Comparison of ENCODE assay signal across 23 mouse cellular contexts in the genomic region with DNA sequence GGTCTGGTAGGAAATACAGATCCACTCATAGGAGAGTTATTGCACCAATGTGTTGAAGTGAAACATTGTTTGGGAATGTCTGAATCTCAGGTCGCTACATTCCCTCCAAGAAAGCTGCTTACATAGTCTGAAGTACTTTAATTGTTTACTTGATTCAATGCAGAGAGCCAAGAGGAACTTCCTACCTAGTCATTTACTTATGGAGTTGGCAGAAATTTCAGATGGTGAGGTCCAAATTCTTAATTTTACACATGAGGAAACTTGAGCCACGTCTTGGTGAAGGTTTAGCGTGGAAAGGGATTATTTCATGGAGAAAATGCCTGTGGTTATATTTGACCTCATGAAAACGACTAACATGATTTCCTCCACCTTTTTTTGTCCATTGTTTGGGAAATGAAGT.
DNase-seq lines count a peak whose midpoint lies in the region; ATAC-seq and TF ChIP-seq lines count a peak whose summit lies in the region.
"Had no signal": no experiment of that assay in that cellular context is flagged by ENCODE, and none has a peak within 500 bp of the region (broad histone marks: within the 10 kb centered on the region; RNA-seq: fewer than 3 reads in every experiment).

No protein-coding gene starts in this region.

- no peak for TF ChIP-seq CTCF in lung, embryonic 14.5 days (IDR thresholded peaks at IDR 0.05; ENCODE audit: low read depth)
- no peak for TF ChIP-seq CTCF in lung, postnatal 0 days (IDR thresholded peaks at IDR 0.05)
- no peak for TF ChIP-seq CTCF in brain, embryonic 14.5 days (IDR thresholded peaks at IDR 0.05; ENCODE audit: borderline replicate concordance, extremely low read depth, insufficient read depth, insufficient read length)
- no peak for TF ChIP-seq CTCF in forebrain, postnatal 0 days (IDR thresholded peaks at IDR 0.05; ENCODE audit: low read depth)
- no peak for TF ChIP-seq CTCF in left cerebral cortex, adult 2 months (IDR thresholded peaks at IDR 0.05)

- no peaks in the 10 kb centered on the region for H3K9me3 ChIP-seq in lung, embryonic 14.5 days (ENCODE audit: low read depth, low read length)
- no peaks in the 10 kb centered on the region for H3K9me3 ChIP-seq in lung, postnatal 0 days (ENCODE audit: low read length)
- no peaks in the 10 kb centered on the region for H3K9me3 ChIP-seq in forebrain, postnatal 0 days (ENCODE audit: low read length)
- H3K9me3 ChIP-seq: embryonic facial prominence, embryonic 12.5 days; forebrain, embryonic 10.5 days; forebrain, embryonic 13.5 days; hindbrain, embryonic 12.5 days; hindbrain, embryonic 15.5 days had no signal

- no peak for TF ChIP-seq POLR2A in brain, embryonic 14.5 days (IDR thresholded peaks at IDR 0.05; ENCODE audit: borderline replicate concordance, extremely low read depth, insufficient read depth, insufficient read length, poor library complexity, severe bottlenecking)

- H3K4me2 ChIP-seq in lung, embryonic 14.5 days = no peak overlapping the region
- no peak overlapping the region for H3K4me2 ChIP-seq in lung, postnatal 0 days (replicated peaks; ENCODE audit: low read depth, low read length)
- no peak overlapping the region for H3K4me2 ChIP-seq in forebrain, postnatal 0 days (ENCODE audit: low read depth)
- H3K4me2 ChIP-seq: embryonic facial prominence, embryonic 12.5 days; forebrain, embryonic 13.5 days; heart, embryonic 11.5 days; hindbrain, embryonic 12.5 days; hindbrain, embryonic 15.5 days had no signal

- no peaks in the 10 kb centered on the region for H3K27me3 ChIP-seq in lung, embryonic 14.5 days (ENCODE audit: insufficient read depth, low read length)
- H3K27me3 ChIP-seq in lung, postnatal 0 days (replicated peaks; ENCODE audit: insufficient read depth, low read length) = no peaks in the 10 kb centered on the region
- H3K27me3 ChIP-seq in forebrain, postnatal 0 days (ENCODE audit: insufficient read depth, low read length) = no peaks in the 10 kb centered on the region
- H3K27me3 ChIP-seq: embryonic facial prominence, embryonic 12.5 days; forebrain, embryonic 13.5 days; hindbrain, embryonic 12.5 days; hindbrain, embryonic 15.5 days had no signal

- no peaks in the 10 kb centered on the region for H3K36me3 ChIP-seq in lung, embryonic 14.5 days (ENCODE audit: insufficient read depth)
- no peaks in the 10 kb centered on the region for H3K36me3 ChIP-seq in lung, postnatal 0 days (ENCODE audit: insufficient read depth, low read length)
- no peaks in the 10 kb centered on the region for H3K36me3 ChIP-seq in forebrain, postnatal 0 days (ENCODE audit: insufficient read depth)
- H3K36me3 ChIP-seq: embryonic facial prominence, embryonic 12.5 days; forebrain, embryonic 10.5 days; hindbrain, embryonic 12.5 days; hindbrain, embryonic 15.5 days had no signal

- intact Hi-C loops in left cerebral cortex, adult 2 months (cut with DNase I) = no loop called here

- ATAC-seq in lung, embryonic 14.5 days (ENCODE audit: insufficient read depth) = 0 out of 2 replicates have a peak, but pooled peaks have one; percentile 38
- ATAC-seq in lung, postnatal 0 days = no peak
- no peak for ATAC-seq in forebrain, postnatal 0 days
- ATAC-seq: forebrain, embryonic 13.5 days; forebrain, embryonic 16.5 days had no signal

- H3K9ac ChIP-seq in lung, embryonic 14.5 days = no peak overlapping the region
- H3K9ac ChIP-seq in lung, postnatal 0 days (replicated peaks; ENCODE audit: low read depth) = no peak overlapping the region
- H3K9ac ChIP-seq in forebrain, postnatal 0 days = no peak overlapping the region
- H3K9ac ChIP-seq: embryonic facial prominence, embryonic 12.5 days; forebrain, embryonic 13.5 days; hindbrain, embryonic 12.5 days; hindbrain, embryonic 15.5 days had no signal

- TF ChIP-seq EP300 in lung, postnatal 0 days (IDR thresholded peaks at IDR 0.05) = no peak

- H3K4me3 ChIP-seq in lung, embryonic 14.5 days (ENCODE audit: low read depth, low read length) = no peak overlapping the region
- no peak overlapping the region for H3K4me3 ChIP-seq in lung, postnatal 0 days (ENCODE audit: low read depth, low read length)
- no peak overlapping the region for H3K4me3 ChIP-seq in forebrain, postnatal 0 days (ENCODE audit: low read depth, low read length)
- no peak overlapping the region for H3K4me3 ChIP-seq in left cerebral cortex, adult 2 months
- H3K4me3 ChIP-seq: embryonic facial prominence, embryonic 12.5 days; erythroblast, embryonic 14.5 days; forebrain, embryonic 10.5 days; forebrain, embryonic 13.5 days; gastrocnemius, adult 2 months; hindbrain, embryonic 12.5 days; hindbrain, embryonic 15.5 days had no signal

- peak; percentile 41 for DNase-seq in lung, embryonic 14.5 days
- no peak for DNase-seq in lung, postnatal 10 days
- peak; percentile 10 for DNase-seq in lung, postnatal 0 days (ENCODE audit: low spot score)
- no peak for DNase-seq in lung, postnatal 25 days (ENCODE audit: low spot score)
- DNase-seq in Muller cell, postnatal 12 days (ENCODE audit: inconsistent ontology term) = peak; percentile 58
- peak; percentile 25 for DNase-seq in brain, embryonic 14.5 days (ENCODE audit: low read depth)
- no peak for DNase-seq in forebrain, postnatal 0 days
- DNase-seq in left cerebral cortex, adult 2 months (ENCODE audit: extremely low spot score in 1 of 2, low spot score in 2 of 2) = no peak
- DNase-seq: adrenal gland, adult 2 months; adrenal gland, postnatal 14 days; cerebellum, adult 18-20 months; cerebellum, adult 9-10 months; cerebellum, postnatal 14 days; gastrocnemius, adult 2 months; gastrocnemius, postnatal 14 days had no signal

- no peaks in the 10 kb centered on the region for H3K4me1 ChIP-seq in lung, embryonic 14.5 days (ENCODE audit: insufficient read depth)
- H3K4me1 ChIP-seq in lung, postnatal 0 days (ENCODE audit: insufficient read depth, low read depth, low read length) = no peaks in the 10 kb centered on the region
- no peaks in the 10 kb centered on the region for H3K4me1 ChIP-seq in forebrain, postnatal 0 days (ENCODE audit: insufficient read depth)
- H3K4me1 ChIP-seq: forebrain, embryonic 10.5 days; forebrain, embryonic 13.5 days; hindbrain, embryonic 12.5 days; hindbrain, embryonic 15.5 days had no signal

- 33% methylated on average over 4 of the region's 4 CpGs for WGBS in lung, embryonic 14.5 days
- 35% methylated on average over 4 of the region's 4 CpGs for WGBS in lung, postnatal 0 days
- WGBS in forebrain, postnatal 0 days = 53% methylated on average over 4 of the region's 4 CpGs

- H3K27ac ChIP-seq in lung, embryonic 14.5 days (ENCODE audit: low read depth) = no peak overlapping the region
- no peak overlapping the region for H3K27ac ChIP-seq in lung, postnatal 0 days (ENCODE audit: low read length)
- H3K27ac ChIP-seq in forebrain, postnatal 0 days (ENCODE audit: low read depth, low read length) = no peak overlapping the region
- no peak overlapping the region for H3K27ac ChIP-seq in left cerebral cortex, adult 2 months
- H3K27ac ChIP-seq: embryonic facial prominence, embryonic 12.5 days; forebrain, embryonic 10.5 days; forebrain, embryonic 13.5 days; gastrocnemius, adult 2 months; hindbrain, embryonic 12.5 days; hindbrain, embryonic 15.5 days had no signal

Comparison
In these comparisons a context has a peak if more than half of its experiments do, and no peak if none do; other contexts are left out.
1. DNase-seq: peak in lung, embryonic 14.5 days (single experiment), lung, postnatal 0 days (single experiment), Muller cell, postnatal 12 days (single experiment) and brain, embryonic 14.5 days (single experiment); none in lung, postnatal 10 days (single experiment), lung, postnatal 25 days (single experiment), forebrain, postnatal 0 days (single experiment) and left cerebral cortex, adult 2 months (0 of 2).